Mouse (Mus musculus) MEL (cell line): ENCODE measurements around the gene Gm4858.

Experiments
- BHLHE40 ChIP-seq: IDR thresholded peaks from 2 replicates; pipeline ENCODE4 v1.6.1; 2012; ENCODE audit warnings: low read depth, mild to moderate bottlenecking, inconsistent platforms, low read length, improper control_type of control experiment, borderline replicate concordance
- CHD2 ChIP-seq: IDR thresholded peaks from 2 replicates; pipeline ENCODE4 v1.6.1; 2011; ENCODE audit warnings: low read length, improper control_type of control experiment
- CTCF ChIP-seq, 3 experiments: IDR thresholded peaks in 2 of 3; conservative IDR thresholded peaks in 1 of 3; 2 replicates each; pipeline ENCODE4 v1.5.1; 2011 to 2012; ENCODE audit warnings: low read length in 3 of 3, low read depth in 2 of 3, mild to moderate bottlenecking in 2 of 3, improper control_type of control experiment in 1 of 3, inconsistent platforms in 1 of 3, mixed read lengths in 1 of 3, moderate library complexity in 1 of 3; ENCODE audit not compliant: control insufficient read depth in 1 of 3, insufficient read depth in 1 of 3, poor library complexity in 1 of 3, severe bottlenecking in 1 of 3
- E2F4 ChIP-seq: IDR thresholded peaks from 2 replicates; pipeline ENCODE4 v1.6.1; 2011; ENCODE audit warnings: low read depth, low read length, improper control_type of control experiment, borderline replicate concordance
- EP300 ChIP-seq, 2 experiments: IDR thresholded peaks; 2 replicates each; pipeline ENCODE4 v1.6.1; 2011; ENCODE audit warnings: improper control_type of control experiment in 2 of 2, low read length in 2 of 2, low read depth in 1 of 2, mild to moderate bottlenecking in 1 of 2
- MAX ChIP-seq: IDR thresholded peaks from 2 replicates; pipeline ENCODE4 v1.6.1; 2011; ENCODE audit warnings: low read length, improper control_type of control experiment
- POLR2A ChIP-seq, 2 experiments: IDR thresholded peaks; 2 replicates each; pipeline ENCODE4 v1.6.1; 2011 to 2012; ENCODE audit warnings: low read length in 2 of 2, mild to moderate bottlenecking in 2 of 2, control low read depth in 1 of 2, improper control_type of control experiment in 1 of 2, low read depth in 1 of 2, moderate library complexity in 1 of 2; ENCODE audit not compliant: control insufficient read depth in 1 of 2, insufficient read depth in 1 of 2, poor library complexity in 1 of 2
- POLR2AphosphoS2 ChIP-seq: IDR thresholded peaks from 2 replicates; pipeline ENCODE4 v1.6.1; 2011; ENCODE audit warnings: low read length, improper control_type of control experiment
- RAD21 ChIP-seq: IDR thresholded peaks from 2 replicates; pipeline ENCODE4 v1.6.1; 2011; ENCODE audit warnings: mild to moderate bottlenecking, low read depth, low read length, improper control_type of control experiment
- SMC3 ChIP-seq: IDR thresholded peaks from 2 replicates; pipeline ENCODE4 v1.6.1; 2011; ENCODE audit warnings: low read depth, low read length, improper control_type of control experiment
- TCF12 ChIP-seq: IDR thresholded peaks from 2 replicates; pipeline ENCODE4 v1.6.1; 2014; ENCODE audit warnings: low read depth, mild to moderate bottlenecking, inconsistent platforms, low read length, improper control_type of control experiment, moderate library complexity
- ZMIZ1 ChIP-seq: IDR thresholded peaks from 2 replicates; pipeline ENCODE4 v1.6.1; 2012; ENCODE audit warnings: low read depth, mild to moderate bottlenecking, inconsistent platforms, low read length, improper control_type of control experiment, moderate library complexity
- ZNF384 ChIP-seq: IDR thresholded peaks from 2 replicates; pipeline ENCODE4 v1.6.1; 2012; ENCODE audit warnings: low read depth, mild to moderate bottlenecking, inconsistent platforms, low read length, improper control_type of control experiment

DNA sequence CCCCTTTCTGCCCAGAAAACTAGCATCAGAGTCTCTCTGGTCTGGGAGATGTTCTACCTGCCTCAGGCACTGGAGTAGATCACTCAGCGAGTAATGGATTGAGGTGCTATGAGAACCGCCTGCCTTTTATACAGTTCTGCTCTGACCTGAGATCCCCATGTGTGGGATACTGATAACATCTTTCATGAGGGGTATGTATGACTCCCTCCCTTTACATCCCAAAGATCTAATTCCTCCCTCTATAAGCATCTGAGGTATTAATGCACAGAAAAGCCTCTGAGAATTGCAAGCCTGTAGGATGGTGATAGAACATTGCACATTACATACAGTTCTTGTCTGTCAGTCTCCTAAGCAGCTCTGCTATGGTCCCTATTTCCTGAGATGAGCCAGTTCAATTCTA lies 49.7 kb upstream of the Gm4858 start, which contains the start of gene Lce1m:
- no peak for TF ChIP-seq SMC3
- no peak for TF ChIP-seq POLR2A (IDR thresholded peaks at IDR 0.05; ENCODE audit: control insufficient read depth in 1 of 2, insufficient read depth in 1 of 2, low read depth in 1 of 2, low read length in 2 of 2, poor library complexity in 1 of 2)
- TF ChIP-seq EP300 (IDR thresholded peaks at IDR 0.05; ENCODE audit: low read depth in 1 of 2, low read length in 2 of 2), result no peak
- no peak for TF ChIP-seq BHLHE40
- no peak for TF ChIP-seq CTCF (IDR thresholded peaks at IDR 0.05 in 2 of 3, conservative IDR thresholded peaks at IDR 0.05 in 1 of 3; ENCODE audit: control insufficient read depth in 1 of 3, insufficient read depth in 1 of 3, low read depth in 2 of 3, low read length in 3 of 3, poor library complexity in 1 of 3, severe bottlenecking in 1 of 3)
- TF ChIP-seq CHD2, result no peak
- no peak for TF ChIP-seq RAD21
- TF ChIP-seq ZNF384, result no peak
- TF ChIP-seq E2F4, result no peak
- TF ChIP-seq POLR2AphosphoS2, result no peak
- TF ChIP-seq MAX, result no peak
- no peak for TF ChIP-seq TCF12
- TF ChIP-seq ZMIZ1, result no peak
